Mouse (Mus musculus) midbrain, embryonic 12.5 days (tissue): ENCODE data around the gene Srp9. TPM values are rescaled to one million over a fixed set of nuclear protein-coding genes. Genes with fewer than 3 reads are reported as not detected.

Source experiments
- ATAC-seq: fragments of 200-750 bp; cut with Nextera tagmentation; 2 replicates; pipeline ENCODE4 v1.8.0; 2017; ENCODE audit warnings: low read depth, moderate TSS enrichment, moderate library complexity; ENCODE audit not compliant: low FRiP score
- H3K27ac ChIP-seq: fragments of 300-500 bp; sonication (generic); replicated peaks from 2 replicates; pipeline ENCODE4 v1.5.1; 2016; ENCODE audit warnings: mild to moderate bottlenecking
- H3K27me3 ChIP-seq: fragments of 300-500 bp; sonication (generic); 2 replicates; pipeline ENCODE4 v1.6.1; 2016; ENCODE audit warnings: mild to moderate bottlenecking
- H3K36me3 ChIP-seq: fragments of 300-500 bp; sonication (generic); 2 replicates; pipeline ENCODE4 v1.6.1; 2016
- H3K4me1 ChIP-seq: fragments of 300-500 bp; sonication (generic); 2 replicates; pipeline ENCODE4 v1.6.1; 2016
- H3K4me2 ChIP-seq: fragments of 300-500 bp; sonication (generic); replicated peaks from 2 replicates; pipeline ENCODE4 v1.6.1; 2016; ENCODE audit warnings: mild to moderate bottlenecking, moderate library complexity
- H3K4me3 ChIP-seq: fragments of 300-500 bp; sonication (generic); 2 replicates; pipeline ENCODE4 v1.5.1; 2016; ENCODE audit warnings: mild to moderate bottlenecking
- H3K9ac ChIP-seq: fragments of 300-500 bp; sonication (generic); replicated peaks from 2 replicates; pipeline ENCODE4 v1.6.1; 2016; ENCODE audit warnings: mild to moderate bottlenecking, moderate library complexity
- H3K9me3 ChIP-seq: fragments of 300-500 bp; sonication (generic); 2 replicates; pipeline ENCODE4 v1.6.1; 2016; ENCODE audit warnings: mild to moderate bottlenecking
- WGBS: fragments of 180-500 bp; shearing (Covaris S2); methylation state at CpG from one replicate; pipeline ENCODE4 v1.1.7; 2016; 5-methylcytosine and 5-hydroxymethylcytosine counted together
- polyA plus RNA-seq: library from polyadenylated mRNA; unstranded; fragments of >200 nt; fragmentation: Nextera tagmentation; extraction: Ambion mirVana; gene quantifications from 2 replicates; pipeline ENCODE4 v1.2.1, GENCODE M21; 2016

Gene Srp9
- polyA plus RNA-seq, 1 experiment from 2014 or later = 143 TPM

DNA sequence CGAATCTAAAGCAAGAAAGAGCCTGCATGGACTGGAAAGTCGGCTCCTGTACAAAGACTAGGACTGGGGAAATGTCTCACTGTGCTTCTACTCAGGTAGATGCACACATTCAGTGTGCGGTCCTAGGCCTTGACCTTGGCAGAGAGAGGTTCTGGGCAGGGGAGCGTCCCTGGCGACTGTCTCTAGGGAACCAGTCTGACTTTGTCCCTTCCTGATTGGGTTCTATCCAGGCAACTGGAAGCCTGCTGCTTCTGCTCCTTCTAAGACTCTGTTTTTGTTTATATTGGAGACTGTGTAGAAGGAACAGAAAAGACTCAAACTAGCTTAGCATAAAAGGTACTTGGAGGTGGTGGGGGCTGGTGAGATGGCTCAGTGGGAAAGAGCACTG, 32.1 kb upstream of the Srp9 start:
- Histone ChIP-seq H3K9me3 (no peaks in the 10 kb centered on the region), H3K4me2 (no peak overlapping the region), H3K9ac (no peak overlapping the region), H3K4me3 (no peak overlapping the region), H3K27ac (no peak overlapping the region), H3K4me1 (peaks cover 41% of the 10 kb centered on the region), H3K27me3 (no peaks in the 10 kb centered on the region; the same call in 1 of the 2 replicates), H3K36me3 (no peaks in the 10 kb centered on the region)
- WGBS = 73% methylated on average over 5 of the region's 5 CpGs
- no peak for ATAC-seq

DNA sequence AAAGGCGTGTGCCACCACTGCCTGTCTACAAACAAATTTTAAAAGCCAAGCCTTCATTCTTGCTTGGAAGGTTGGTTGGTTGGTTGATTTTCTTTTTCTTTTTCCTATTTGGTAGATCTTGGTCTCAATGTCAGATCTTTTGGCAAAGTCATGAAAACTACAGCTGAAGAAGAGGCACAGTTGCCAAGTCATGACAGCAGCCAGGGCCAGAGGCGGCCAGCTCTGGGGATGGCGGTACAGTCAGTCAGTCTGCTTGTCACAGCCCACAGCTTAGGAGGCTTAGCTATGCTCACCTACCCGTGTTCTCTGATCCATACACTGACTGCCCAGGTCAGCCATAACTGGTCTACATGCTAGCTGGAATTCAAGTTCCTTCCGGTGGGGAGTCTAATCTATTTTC, 31.1 kb upstream of the Srp9 start:
- 93% methylated on average over 5 of the region's 5 CpGs for WGBS
- Histone ChIP-seq H3K36me3 (no peaks in the 10 kb centered on the region), H3K27ac (no peak overlapping the region), H3K27me3 (no peaks in the 10 kb centered on the region; the same call in 1 of the 2 replicates), H3K9ac (no peak overlapping the region), H3K4me1 (peaks cover 39% of the 10 kb centered on the region), H3K4me2 (no peak overlapping the region), H3K9me3 (no peaks in the 10 kb centered on the region), H3K4me3 (no peak overlapping the region)
- no peak for ATAC-seq

DNA sequence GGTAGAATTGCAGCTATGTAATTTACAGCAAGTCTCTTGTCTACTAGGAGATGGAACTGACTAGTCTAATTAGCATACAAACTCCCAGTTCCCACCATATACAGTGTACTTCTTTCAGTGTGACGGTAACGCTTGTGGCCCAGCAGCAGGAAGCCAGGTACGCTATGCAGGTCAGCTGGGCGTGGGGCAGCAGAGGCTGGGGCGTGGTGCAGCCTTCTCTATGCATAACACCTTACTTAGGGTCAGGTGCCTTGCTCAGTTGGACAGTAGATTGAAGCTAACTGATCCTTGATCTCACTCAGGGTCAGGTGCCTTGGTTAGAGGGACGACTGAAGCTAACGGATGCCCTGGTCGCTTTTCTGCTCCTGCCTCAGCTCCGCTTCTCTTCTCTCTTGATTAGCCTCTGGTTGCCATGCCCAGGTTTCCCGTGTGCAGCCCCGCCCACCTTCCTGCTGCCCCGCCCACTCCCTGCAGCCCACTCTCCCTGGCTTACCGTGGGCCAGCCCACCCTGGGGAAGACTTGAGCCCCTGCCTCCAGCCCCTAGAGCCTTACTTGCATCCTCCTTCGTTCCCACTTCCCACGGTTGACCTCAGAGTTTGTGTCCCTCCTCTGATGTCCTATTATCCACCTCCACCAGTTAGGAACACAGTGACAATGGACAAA, 29.9 kb upstream of the Srp9 start:
- Histone ChIP-seq H3K4me1 (peaks cover 27% of the 10 kb centered on the region), H3K4me2 (no peak overlapping the region), H3K27me3 (no peaks in the 10 kb centered on the region; the same call in 1 of the 2 replicates), H3K9ac (no peak overlapping the region), H3K9me3 (no peaks in the 10 kb centered on the region), H3K27ac (no peak overlapping the region), H3K36me3 (no peaks in the 10 kb centered on the region), H3K4me3 (no peak overlapping the region)
- 35% methylated on average over 15 of the region's 15 CpGs for WGBS
- ATAC-seq = no peak

DNA sequence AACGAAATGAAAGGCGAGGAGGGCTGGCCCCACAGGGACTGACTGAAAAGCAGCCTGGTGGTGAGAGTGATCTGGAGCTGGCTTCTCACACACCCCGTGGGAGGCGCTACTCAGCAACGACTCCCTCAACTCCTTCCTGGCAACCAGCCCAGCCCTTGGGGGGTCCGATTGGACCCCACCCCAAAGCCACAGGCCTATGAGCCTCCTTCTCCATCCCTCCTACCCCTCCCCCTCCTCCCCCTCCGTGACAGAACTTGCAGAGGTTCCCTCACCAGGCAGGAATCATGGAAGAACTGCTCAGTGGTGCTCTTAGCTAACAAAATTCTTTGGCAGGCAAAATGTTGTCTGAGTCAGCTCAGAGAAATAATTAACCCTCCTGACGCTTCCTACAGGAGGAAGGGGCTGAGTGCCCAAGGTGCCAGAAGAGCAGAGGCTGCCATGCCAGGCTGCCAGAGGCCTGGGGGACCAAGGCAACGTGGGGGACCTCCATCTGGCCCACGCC, 29.2 kb upstream of the Srp9 start:
- Histone ChIP-seq H3K9ac (no peak overlapping the region), H3K9me3 (no peaks in the 10 kb centered on the region), H3K4me1 (peaks cover 20% of the 10 kb centered on the region), H3K27me3 (no peaks in the 10 kb centered on the region; the same call in 1 of the 2 replicates), H3K4me3 (no peak overlapping the region), H3K36me3 (no peaks in the 10 kb centered on the region), H3K4me2 (no peak overlapping the region), H3K27ac (no peak overlapping the region)
- no peak; the same call in 1 of the 2 replicates for ATAC-seq
- 20% methylated on average over 10 of the region's 10 CpGs for WGBS

DNA sequence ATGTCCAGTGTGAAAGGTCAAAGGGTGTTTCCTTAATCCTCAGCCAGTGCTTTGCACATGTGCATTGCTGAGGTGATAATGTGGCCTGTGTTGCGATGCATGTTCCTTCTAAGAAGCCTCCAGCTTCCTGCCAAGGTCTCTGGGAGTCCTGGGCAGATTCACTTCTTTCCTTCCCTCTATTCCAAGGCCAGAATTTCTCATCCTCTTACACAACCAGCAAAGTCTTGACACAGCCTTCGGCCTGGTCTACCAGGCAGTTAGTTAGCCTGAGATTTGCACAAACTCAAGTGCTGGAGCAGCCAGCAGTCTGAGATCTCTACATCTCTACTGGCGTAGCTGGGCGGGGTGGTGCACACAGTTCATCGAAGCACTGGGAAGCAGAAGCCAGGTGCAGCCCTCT, 27.8 kb upstream of the Srp9 start:
- H3K36me3 ChIP-seq = no peaks in the 10 kb centered on the region
- H3K4me2 ChIP-seq = no peak overlapping the region
- no peak overlapping the region for H3K4me3 ChIP-seq
- H3K4me1 ChIP-seq = peaks cover 10% of the 10 kb centered on the region
- no peak overlapping the region for H3K27ac ChIP-seq
- ATAC-seq = no peak
- H3K27me3 ChIP-seq = no peaks in the 10 kb centered on the region; the same call in 1 of the 2 replicates
- WGBS = 92% methylated on average over 5 of the region's 5 CpGs
- no peaks in the 10 kb centered on the region for H3K9me3 ChIP-seq
- H3K9ac ChIP-seq = no peak overlapping the region

DNA sequence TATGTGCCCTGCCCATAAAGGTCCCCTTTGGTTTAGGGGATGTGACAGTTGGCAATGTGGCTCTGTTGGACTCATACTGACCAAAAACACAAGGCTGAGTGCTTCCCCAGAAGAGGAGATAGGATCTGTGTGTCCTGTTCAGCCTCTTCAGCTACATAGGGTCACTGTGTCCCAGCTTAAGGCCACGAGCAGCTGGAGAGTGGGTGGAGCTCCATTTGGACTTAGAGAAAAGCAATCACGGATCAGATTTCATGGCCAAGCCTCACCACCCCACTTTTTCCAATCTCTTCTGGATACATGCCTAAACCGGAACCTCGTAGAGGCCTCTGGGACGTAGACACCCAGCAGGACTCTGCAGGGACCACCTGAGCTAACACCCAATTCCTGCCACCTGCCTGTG, 25.5 kb upstream of the Srp9 start:
- WGBS = 55% methylated on average over 5 of the region's 5 CpGs
- H3K4me1 ChIP-seq = peaks cover 19% of the 10 kb centered on the region
- H3K36me3 ChIP-seq = no peaks in the 10 kb centered on the region
- H3K4me3 ChIP-seq = no peak overlapping the region
- H3K9ac ChIP-seq = no peak overlapping the region
- H3K9me3 ChIP-seq = no peaks in the 10 kb centered on the region
- no peaks in the 10 kb centered on the region; the same call in 1 of the 2 replicates for H3K27me3 ChIP-seq
- H3K27ac ChIP-seq = no peak overlapping the region
- H3K4me2 ChIP-seq = no peak overlapping the region
- ATAC-seq = no peak

DNA sequence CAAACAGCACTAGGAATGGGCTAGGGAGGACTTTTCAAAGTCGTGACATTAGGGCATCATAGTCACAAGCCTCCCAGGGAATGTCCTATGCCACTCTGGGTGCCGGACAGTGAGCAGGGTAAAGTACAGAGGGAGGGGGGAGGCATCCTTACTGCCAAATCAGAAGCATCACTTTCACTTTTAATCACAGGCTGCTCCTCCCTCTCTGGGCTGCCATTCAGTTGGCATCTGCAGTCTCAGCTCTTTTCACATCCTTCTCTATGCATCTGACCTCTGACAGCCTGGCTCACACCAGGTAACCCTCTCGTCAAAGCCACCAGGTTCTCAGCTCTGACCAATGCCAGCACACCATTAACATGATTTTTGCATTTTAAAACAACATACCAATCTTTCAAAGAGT, 24.1 kb upstream of the Srp9 start:
- Histone ChIP-seq H3K4me1 (peaks cover 12% of the 10 kb centered on the region), H3K36me3 (no peaks in the 10 kb centered on the region), H3K27me3 (no peaks in the 10 kb centered on the region; the same call in 1 of the 2 replicates), H3K4me3 (no peak overlapping the region), H3K9me3 (no peaks in the 10 kb centered on the region), H3K27ac (no peak overlapping the region), H3K9ac (no peak overlapping the region), H3K4me2 (no peak overlapping the region)
- no peak for ATAC-seq
- WGBS = 66% methylated on average over 3 of the region's 3 CpGs

DNA sequence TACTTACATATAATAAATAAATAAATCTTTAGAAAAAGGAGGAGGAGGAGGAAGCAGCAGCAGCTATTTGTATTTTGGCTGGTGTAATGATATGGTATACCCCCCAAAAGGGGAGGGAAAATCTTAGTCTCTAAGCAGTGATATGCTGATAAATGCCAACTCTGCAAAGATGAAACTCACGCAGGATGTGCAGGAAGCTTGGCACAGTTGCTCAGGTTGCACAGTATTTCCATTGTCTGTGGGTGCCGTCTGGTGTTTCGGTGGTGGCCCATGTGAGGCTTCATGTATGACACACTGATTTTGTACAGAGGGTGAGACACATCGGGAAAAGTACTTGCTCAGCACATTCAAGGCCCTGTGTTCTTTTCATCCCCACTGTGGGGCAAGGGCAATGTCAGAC, 23.1 kb upstream of the Srp9 start:
- Histone ChIP-seq H3K27me3 (no peaks in the 10 kb centered on the region; the same call in 1 of the 2 replicates), H3K4me1 (peaks cover 9% of the 10 kb centered on the region), H3K4me3 (no peak overlapping the region), H3K9me3 (no peaks in the 10 kb centered on the region), H3K4me2 (no peak overlapping the region), H3K9ac (no peak overlapping the region), H3K27ac (no peak overlapping the region), H3K36me3 (no peaks in the 10 kb centered on the region)
- ATAC-seq = no peak
- WGBS = 84% methylated on average over 4 of the region's 4 CpGs

DNA sequence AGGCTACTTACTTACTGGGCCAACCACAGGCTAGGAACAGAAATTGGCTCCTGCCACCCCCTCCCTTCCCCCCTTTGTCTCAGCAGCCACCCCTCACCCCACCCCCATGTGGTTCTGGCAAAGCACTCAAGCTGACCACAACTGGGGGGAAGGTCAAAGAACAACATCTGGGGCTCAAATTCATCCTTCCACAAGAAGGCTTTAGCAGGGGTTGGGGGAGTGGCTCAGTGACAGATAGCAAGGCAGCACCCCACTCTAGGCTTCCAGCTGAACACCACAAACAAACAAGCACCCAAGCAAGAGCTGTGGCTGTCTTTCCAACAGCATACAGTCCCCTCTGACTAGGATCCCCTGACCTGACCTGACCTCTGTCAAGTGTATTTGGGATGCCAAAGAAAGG, 21.8 kb upstream of the Srp9 start:
- H3K9ac ChIP-seq = no peak overlapping the region
- H3K36me3 ChIP-seq = no peaks in the 10 kb centered on the region
- no peak overlapping the region for H3K4me3 ChIP-seq
- H3K27ac ChIP-seq = no peak overlapping the region
- no peak for ATAC-seq
- H3K4me2 ChIP-seq = no peak overlapping the region
- no peaks in the 10 kb centered on the region for H3K9me3 ChIP-seq
- peaks cover 9% of the 10 kb centered on the region for H3K4me1 ChIP-seq
- no peaks in the 10 kb centered on the region for H3K27me3 ChIP-seq

DNA sequence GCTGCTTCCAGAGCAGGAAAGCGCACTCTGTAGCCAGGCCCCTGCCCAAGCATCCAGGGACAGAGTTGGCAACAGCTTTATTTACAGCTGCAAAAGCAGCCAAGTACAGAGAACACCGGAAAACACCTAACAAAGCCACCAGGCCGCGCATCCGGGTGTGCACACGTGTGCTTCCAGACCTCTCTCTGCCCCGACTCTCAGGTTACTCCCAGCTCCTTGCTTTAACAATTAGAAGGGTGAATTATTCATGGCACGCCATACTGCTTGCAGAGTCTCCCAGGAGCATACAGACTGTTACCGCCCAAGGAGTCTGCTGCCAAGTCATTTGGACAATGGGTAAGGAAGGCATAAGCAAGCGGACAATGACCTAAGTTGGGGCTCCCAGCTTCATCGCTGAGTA, 21.1 kb upstream of the Srp9 start:
- Histone ChIP-seq H3K4me3 (no peak overlapping the region), H3K36me3 (no peaks in the 10 kb centered on the region), H3K4me2 (no peak overlapping the region), H3K9me3 (no peaks in the 10 kb centered on the region), H3K4me1 (peaks cover 9% of the 10 kb centered on the region), H3K27ac (no peak overlapping the region), H3K27me3 (no peaks in the 10 kb centered on the region), H3K9ac (no peak overlapping the region)
- WGBS = 77% methylated on average over 11 of the region's 11 CpGs
- ATAC-seq = no peak

DNA sequence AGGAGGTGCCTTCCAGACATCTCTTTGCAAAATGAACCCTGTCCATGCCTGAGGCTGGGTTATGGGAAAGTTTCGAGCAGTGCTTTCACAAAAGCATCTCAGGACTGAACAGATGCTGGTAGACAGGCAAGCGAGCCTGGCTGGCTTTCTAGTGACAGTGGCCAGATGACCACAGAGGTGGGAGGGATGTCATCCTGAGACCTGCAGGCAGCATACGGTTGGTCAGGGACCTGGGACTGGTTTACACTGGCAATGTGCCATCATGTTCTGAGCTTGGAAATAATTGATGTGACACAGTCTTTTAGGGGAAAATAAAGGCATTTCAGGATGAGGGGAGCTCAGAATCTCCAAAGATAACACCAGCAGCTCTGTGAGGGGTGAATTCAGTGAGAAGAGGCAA, 19.5 kb upstream of the Srp9 start:
- no peak for ATAC-seq
- Histone ChIP-seq H3K27ac (no peak overlapping the region), H3K27me3 (no peaks in the 10 kb centered on the region), H3K4me3 (no peak overlapping the region), H3K4me2 (no peak overlapping the region), H3K9me3 (no peaks in the 10 kb centered on the region), H3K9ac (no peak overlapping the region), H3K4me1 (peaks cover 9% of the 10 kb centered on the region), H3K36me3 (no peaks in the 10 kb centered on the region)
- WGBS = 66% methylated on average over 3 of the region's 3 CpGs

DNA sequence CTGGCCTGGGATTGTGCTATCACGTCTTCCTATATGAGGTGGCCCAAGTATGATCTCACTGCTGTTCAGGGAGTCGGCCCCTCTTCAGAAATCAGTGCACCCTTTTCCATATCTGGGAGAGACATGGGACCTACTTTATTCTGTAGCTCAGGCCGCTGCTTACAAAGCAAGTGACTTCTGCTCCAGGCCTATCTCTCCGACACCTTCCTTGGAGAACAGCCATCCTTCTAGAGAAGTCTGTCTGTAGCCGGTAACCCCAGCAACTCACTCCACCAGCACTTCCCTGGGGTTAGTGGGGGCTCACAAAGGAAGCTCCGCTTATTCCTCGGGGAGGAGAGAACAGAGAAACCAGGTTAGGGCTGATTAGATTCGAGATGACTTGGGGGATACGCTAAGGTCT, 17.3 kb upstream of the Srp9 start:
- ATAC-seq = no peak
- 85% methylated on average over 9 of the region's 9 CpGs for WGBS
- Histone ChIP-seq H3K9me3 (no peaks in the 10 kb centered on the region), H3K27ac (no peak overlapping the region), H3K9ac (no peak overlapping the region), H3K4me1 (peaks cover 9% of the 10 kb centered on the region), H3K4me3 (no peak overlapping the region), H3K36me3 (no peaks in the 10 kb centered on the region), H3K4me2 (no peak overlapping the region), H3K27me3 (no peaks in the 10 kb centered on the region)
